Mouse (Mus musculus) CH12.LX (cell line): Measurements from ENCODE around the gene Rab40c.

ENCODE experiments used
- CHD2 ChIP-seq: IDR thresholded peaks from 2 replicates; pipeline ENCODE4 v1.6.1; 2011; ENCODE audit warnings: low read length, improper control_type of control experiment
- CTCF ChIP-seq, 2 experiments: IDR thresholded peaks in 1 of 2; conservative IDR thresholded peaks in 1 of 2; 2 replicates each; pipeline ENCODE4 v1.5.1; 2011 to 2012; ENCODE audit warnings: low read depth in 2 of 2, low read length in 2 of 2, improper control_type of control experiment in 1 of 2, inconsistent platforms in 1 of 2, mild to moderate bottlenecking in 1 of 2, moderate library complexity in 1 of 2
- E2F4 ChIP-seq: IDR thresholded peaks from 2 replicates; pipeline ENCODE4 v1.6.1; 2011; ENCODE audit warnings: low read depth, low read length, improper control_type of control experiment; ENCODE audit not compliant: insufficient replicate concordance
- EP300 ChIP-seq: IDR thresholded peaks from 2 replicates; pipeline ENCODE4 v1.6.1; 2011; ENCODE audit warnings: low read length, improper control_type of control experiment
- GABPA ChIP-seq: IDR thresholded peaks from 2 replicates; pipeline ENCODE4 v1.6.1; 2012; ENCODE audit warnings: low read depth, low read length, improper control_type of control experiment, inconsistent platforms; ENCODE audit not compliant: insufficient replicate concordance
- IRF4 ChIP-seq: IDR thresholded peaks from 2 replicates; pipeline ENCODE4 v1.6.1; 2014; ENCODE audit warnings: low read depth, mild to moderate bottlenecking, inconsistent platforms, low read length, improper control_type of control experiment
- MAFK ChIP-seq: IDR thresholded peaks from 2 replicates; pipeline ENCODE4 v1.6.1; 2011; ENCODE audit warnings: low read length, improper control_type of control experiment; ENCODE audit not compliant: insufficient replicate concordance
- MAX ChIP-seq: IDR thresholded peaks from 2 replicates; pipeline ENCODE4 v1.6.1; 2011; ENCODE audit warnings: low read length, improper control_type of control experiment
- POLR2A ChIP-seq: IDR thresholded peaks from 2 replicates; pipeline ENCODE4 v1.6.1; 2011; ENCODE audit warnings: low read depth, mild to moderate bottlenecking, improper control_type of control experiment, low read length
- POLR2AphosphoS2 ChIP-seq: IDR thresholded peaks from 2 replicates; pipeline ENCODE4 v1.6.1; 2011; ENCODE audit warnings: low read depth, low read length, improper control_type of control experiment
- SMC3 ChIP-seq: IDR thresholded peaks from 2 replicates; pipeline ENCODE4 v1.6.1; 2011; ENCODE audit warnings: low read depth, low read length, improper control_type of control experiment
- TBP ChIP-seq: conservative IDR thresholded peaks from 2 replicates; pipeline ENCODE4 v1.6.1; 2011; ENCODE audit warnings: low read depth, low read length, improper control_type of control experiment
- TCF12 ChIP-seq: IDR thresholded peaks from 2 replicates; pipeline ENCODE4 v1.6.1; 2014; ENCODE audit warnings: low read depth, mild to moderate bottlenecking, inconsistent platforms, low read length, improper control_type of control experiment
- USF1 ChIP-seq: IDR thresholded peaks from 2 replicates; pipeline ENCODE4 v1.6.1; 2014; ENCODE audit warnings: low read depth, mild to moderate bottlenecking, inconsistent platforms, low read length, improper control_type of control experiment

GRCm38 (mm10) chr17:25956631-25957030 lies 37.1 kb upstream of the Rab40c start:
- TF ChIP-seq CHD2 (no peak), EP300 (no peak), CTCF (conservative IDR thresholded peaks at IDR 0.05 in 1 of 2, IDR thresholded peaks at IDR 0.05 in 1 of 2; ENCODE audit: low read depth in 2 of 2, low read length in 2 of 2) (no peak), POLR2A (no peak), POLR2AphosphoS2 (no peak), TBP (no peak), GABPA (no peak), SMC3 (no peak), TCF12 (no peak), MAX (no peak), MAFK (no peak), USF1 (no peak), E2F4 (no peak), IRF4 (no peak)
